Mouse (Mus musculus): Measurements from ENCODE around the gene 4930503B20Rik.

DNA sequence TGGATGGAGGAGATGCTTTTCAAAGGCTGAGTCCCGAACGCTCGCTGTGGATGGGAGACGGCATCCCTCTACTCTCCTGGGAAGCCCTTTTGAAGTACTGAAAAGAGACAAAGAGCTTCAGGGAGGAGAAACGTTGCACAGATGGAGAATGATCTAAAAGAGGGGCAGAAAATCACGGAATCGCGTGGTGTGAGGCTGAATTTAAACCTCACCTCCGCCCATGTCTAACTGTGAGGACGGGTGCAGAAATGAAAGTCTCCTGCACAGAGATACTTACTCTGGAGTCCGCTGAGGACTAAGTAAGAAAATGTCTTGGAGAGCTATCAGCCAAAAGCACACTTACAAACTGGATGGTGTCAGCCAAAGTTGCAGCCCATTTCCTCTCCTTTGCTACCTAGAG is 29.2 kb downstream of the 4930503B20Rik start:
- TF ChIP-seq CTCF (IDR thresholded peaks at IDR 0.05; ENCODE audit: low read depth, low read length) (no peak), POLR2AphosphoS5 (IDR thresholded peaks at IDR 0.05; ENCODE audit: insufficient replicate concordance, low read depth, low read length) (no peak), GATA1 (IDR thresholded peaks at IDR 0.05; ENCODE audit: borderline replicate concordance, low read length) (no peak), TAL1 (conservative IDR thresholded peaks at IDR 0.05; ENCODE audit: low read depth, low read length) (no peak)
